13 mouse cellular contexts compared by ENCODE assay signal in the genomic region with DNA sequence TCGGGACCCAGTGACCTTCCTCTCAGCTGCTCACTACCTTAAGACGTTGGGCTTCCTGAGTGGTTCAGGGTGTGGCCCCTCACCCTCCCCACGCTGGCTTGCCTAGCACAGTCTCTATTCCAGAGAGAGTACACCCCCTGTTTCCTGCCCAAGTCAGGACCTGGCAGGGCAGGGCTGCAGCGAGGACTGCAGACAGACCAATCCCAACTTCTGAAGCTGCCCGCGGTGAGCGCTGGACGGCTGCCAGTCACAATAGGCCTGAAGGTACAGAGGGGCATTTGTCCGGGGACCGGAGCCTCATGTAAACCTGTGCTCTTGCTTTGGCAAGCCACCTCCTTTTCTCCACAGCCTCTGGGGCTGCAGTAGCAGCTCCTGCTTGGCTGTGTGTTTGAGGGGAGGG. TPM values are rescaled to one million over a fixed set of nuclear protein-coding genes. Genes with fewer than 3 reads are reported as not detected.
DNase-seq lines count a peak whose midpoint lies in the region; ATAC-seq and TF ChIP-seq lines count a peak whose summit lies in the region.
"Had no signal": no experiment of that assay in that cellular context is flagged by ENCODE, and none has a peak within 500 bp of the region (broad histone marks: within the 10 kb centered on the region; RNA-seq: fewer than 3 reads in every experiment).

No protein-coding gene starts in this region.

- 0 out of 2 replicates have a peak, but pooled peaks have one; percentile 33 for ATAC-seq in embryonic facial prominence, embryonic 13.5 days (ENCODE audit: insufficient number of reproducible peaks, insufficient read depth, low FRiP score, low TSS enrichment, low read depth)
- ATAC-seq in erythroblast, adult 5-6 weeks (replicated peaks; ENCODE audit: low FRiP score, poor library complexity, severe bottlenecking): no peak

- no peaks in the 10 kb centered on the region for H3K9me3 ChIP-seq in E14TG2a.4 (ENCODE audit: low read length)
- no peaks in the 10 kb centered on the region for H3K9me3 ChIP-seq in embryonic facial prominence, embryonic 13.5 days
- no peaks in the 10 kb centered on the region for H3K9me3 ChIP-seq in limb, embryonic 10.5 days (replicated peaks)

- DNase-seq in left cerebral cortex, postnatal 4 days: peak; percentile 24
- no peak for DNase-seq in left cerebral cortex, adult 18-20 months (ENCODE audit: low spot score in 2 of 2)
- no peak for DNase-seq in limb, embryonic 10.5 days (ENCODE audit: low spot score)
- DNase-seq in frontal cortex, postnatal 36 days (ENCODE audit: low spot score in 2 of 2): no peak
- DNase-seq: adrenal gland, adult 8-10 months; cerebellum, adult 11-12 months; gastrocnemius, postnatal 10 days; thymus, postnatal 4 days had no signal

- peak overlapping the region; percentile 20; the same call in 1 of the 2 replicates for H3K4me2 ChIP-seq in embryonic facial prominence, embryonic 13.5 days

- no peak overlapping the region for H3K27ac ChIP-seq in embryonic facial prominence, embryonic 13.5 days
- H3K27ac ChIP-seq in limb, embryonic 10.5 days: 0 out of 2 replicates have a peak overlapping the region, but pooled peaks have one; percentile 1

- H3K36me3 ChIP-seq in E14TG2a.4 (ENCODE audit: insufficient read depth, low read length): no peaks in the 10 kb centered on the region
- H3K36me3 ChIP-seq in embryonic facial prominence, embryonic 13.5 days: no peaks in the 10 kb centered on the region
- H3K36me3 ChIP-seq in limb, embryonic 10.5 days: no peaks in the 10 kb centered on the region

- 32% methylated on average over 10 of the region's 10 CpGs for WGBS in embryonic facial prominence, embryonic 13.5 days
- 76% methylated on average over 10 of the region's 10 CpGs for WGBS in limb, embryonic 10.5 days

- peak overlapping the region; percentile 48 for H3K4me3 ChIP-seq in E14TG2a.4 (replicated peaks; ENCODE audit: low read length)
- no peak overlapping the region for H3K4me3 ChIP-seq in embryonic facial prominence, embryonic 13.5 days
- H3K4me3 ChIP-seq in limb, embryonic 10.5 days: no peak overlapping the region
- H3K4me3 ChIP-seq: megakaryocyte, embryonic 14.5 days had no signal

- 0 out of 2 replicates have a peak overlapping the region, but pooled peaks have one; percentile 36 for H3K9ac ChIP-seq in embryonic facial prominence, embryonic 13.5 days

- H3K4me1 ChIP-seq in E14TG2a.4 (replicated peaks; ENCODE audit: low read depth, low read length): peaks cover 59% of the 10 kb centered on the region
- peaks cover 25% of the 10 kb centered on the region for H3K4me1 ChIP-seq in embryonic facial prominence, embryonic 13.5 days
- peaks cover 16% of the 10 kb centered on the region for H3K4me1 ChIP-seq in limb, embryonic 10.5 days

- intact Hi-C loops in left cerebral cortex, postnatal 4 days (cut with DNase I): loop anchor here (10.0 kb wide), 1 partner anchor 279 kb away; no protein-coding TSS in a partner anchor

- 0 out of 2 replicates have a peak, but pooled peaks cover 3% of the 10 kb centered on the region for H3K27me3 ChIP-seq in E14TG2a.4 (ENCODE audit: insufficient read depth, low read length)
- 0 out of 2 replicates have a peak, but pooled peaks cover 5% of the 10 kb centered on the region for H3K27me3 ChIP-seq in embryonic facial prominence, embryonic 13.5 days
- H3K27me3 ChIP-seq in limb, embryonic 10.5 days (ENCODE audit: low read depth, poor library complexity, severe bottlenecking): peaks cover 10% of the 10 kb centered on the region

- TF ChIP-seq CTCF in E14TG2a.4 (conservative IDR thresholded peaks at IDR 0.05; ENCODE audit: low read length): no peak

RNA-seq across cellular contexts. Expression of a gene that starts 12.4 kb away (rescaled TPM):
- total RNA-seq in left cerebral cortex, postnatal 4 days (2021): under 1 TPM; 0.60 to 0.66 TPM
- under 1 TPM; 0.35 to 0.75 TPM for total RNA-seq in left cerebral cortex, adult 18-20 months (2021)
- 6.0 and 7.0 TPM in 2 replicates for polyA plus RNA-seq in embryonic facial prominence, embryonic 13.5 days (2015; fragmentation: Nextera tagmentation; extraction: Ambion mirVana)
- polyA plus RNA-seq in limb, embryonic 10.5 days (2016; fragmentation: Nextera tagmentation; extraction: Ambion mirVana): 0.35 TPM in 1 of 2 replicates, not detected in the other
- not detected in 2 replicates for total RNA-seq in erythroblast, adult 5-6 weeks (2015; ENCODE audit: low replicate concordance)
- total RNA-seq in erythroblast, adult 5-6 weeks (2017; ENCODE audit: low replicate concordance): not detected in 2 replicates
- total RNA-seq: neutrophil, adult 5-6 weeks had no signal

RNA-seq across cellular contexts. Expression of a gene that starts 32.5 kb away (rescaled TPM):
- total RNA-seq in left cerebral cortex, postnatal 4 days (2021): 100 to 1,000 TPM; 162 to 169 TPM
- 100 to 1,000 TPM; 131 to 132 TPM for total RNA-seq in left cerebral cortex, adult 18-20 months (2021)
- 300 and 316 TPM in 2 replicates for polyA plus RNA-seq in embryonic facial prominence, embryonic 13.5 days (2015; fragmentation: Nextera tagmentation; extraction: Ambion mirVana)
- polyA plus RNA-seq in limb, embryonic 10.5 days (2016; fragmentation: Nextera tagmentation; extraction: Ambion mirVana): 233 TPM in 2 replicates
- total RNA-seq in erythroblast, adult 5-6 weeks (2015; ENCODE audit: low replicate concordance): 63.4 and 116 TPM in 2 replicates
- total RNA-seq in erythroblast, adult 5-6 weeks (2017; ENCODE audit: low replicate concordance): 91.7 and 120 TPM in 2 replicates

RNA-seq across cellular contexts. Expression of a gene that starts 48.0 kb away (rescaled TPM):
- total RNA-seq in left cerebral cortex, postnatal 4 days (2021): 10 to 100 TPM; 55.4 to 69.4 TPM
- total RNA-seq in left cerebral cortex, adult 18-20 months (2021): 10 to 100 TPM; 30.6 to 30.8 TPM
- polyA plus RNA-seq in embryonic facial prominence, embryonic 13.5 days (2015; fragmentation: Nextera tagmentation; extraction: Ambion mirVana): 14.0 and 15.1 TPM in 2 replicates
- polyA plus RNA-seq in limb, embryonic 10.5 days (2016; fragmentation: Nextera tagmentation; extraction: Ambion mirVana): 6.4 and 6.7 TPM in 2 replicates
- 1.5 and 5.0 TPM in 2 replicates for total RNA-seq in erythroblast, adult 5-6 weeks (2015; ENCODE audit: low replicate concordance)
- total RNA-seq in erythroblast, adult 5-6 weeks (2017; ENCODE audit: low replicate concordance): 4.1 and 5.7 TPM in 2 replicates

Comparison
In these comparisons a context has a peak if more than half of its experiments do, and no peak if none do; other contexts are left out.
1. RNA of a gene that starts 48.0 kb away (total RNA-seq): 55.4 to 69.4 TPM in left cerebral cortex, postnatal 4 days and 30.6 to 30.8 TPM in left cerebral cortex, adult 18-20 months; 1.5 to 5.7 TPM in erythroblast, adult 5-6 weeks; every median in the first group is over 4 times any median in the second.